Mouse (Mus musculus): Measurements from ENCODE around the gene Sepsecs. TPM values are rescaled to one million over a fixed set of nuclear protein-coding genes. Genes with fewer than 3 reads are reported as not detected.
A peak's percentile ranks its signal among the peaks of the same experiment; 100 is the strongest.
"Not testable (repeated sequence)": the region's sequence is repeated elsewhere in the genome, so short reads cannot be mapped to it uniquely, and the experiment has no call there.

The Sepsecs gene
- total RNA-seq (2021) = 10 to 100 TPM in 1 of 2 experiments, 1 to 10 TPM in 1; 9.9 to 10.0 TPM

DNA sequence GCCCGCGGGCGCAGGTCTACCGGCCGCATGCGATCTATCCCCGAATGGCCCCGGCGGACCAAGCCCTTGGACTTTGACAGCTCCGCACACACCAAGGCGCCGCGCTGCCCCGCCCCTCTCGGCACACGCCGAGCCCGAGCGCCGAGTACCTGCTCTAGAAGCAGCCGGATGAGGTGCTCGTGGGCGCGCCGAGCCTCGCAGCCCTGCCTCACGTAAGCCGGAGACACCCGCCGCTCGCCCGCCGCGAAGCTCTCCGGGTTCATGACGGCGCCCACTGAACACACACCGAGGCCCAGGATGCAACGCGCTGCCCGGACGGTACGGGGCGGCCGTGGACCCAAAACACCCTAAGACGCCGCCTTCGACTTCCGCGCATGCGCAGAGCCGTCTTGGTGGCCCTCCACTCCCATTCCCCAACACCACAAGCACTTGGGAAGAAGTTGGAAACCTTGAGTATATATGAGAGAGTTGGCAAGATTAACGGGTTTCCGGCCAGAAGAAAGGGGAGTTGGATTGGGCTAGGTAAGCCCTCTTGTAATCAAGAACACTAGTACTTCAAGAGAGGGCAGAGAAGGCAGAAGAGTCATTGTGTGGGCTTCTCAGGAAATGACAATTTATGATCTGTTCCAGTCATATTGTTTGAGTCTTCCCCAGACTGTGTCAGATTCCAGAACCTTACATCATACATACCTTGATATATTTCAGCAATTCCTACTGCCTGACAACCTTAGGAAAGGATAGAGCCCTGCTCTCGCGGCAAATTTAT is at the start of gene Sepsecs:
Gene Sepsecs, minus strand, starts transcription at position 283 of the 766 bp plus-strand sequence.
- DNase-seq = peak; percentile 96

DNA sequence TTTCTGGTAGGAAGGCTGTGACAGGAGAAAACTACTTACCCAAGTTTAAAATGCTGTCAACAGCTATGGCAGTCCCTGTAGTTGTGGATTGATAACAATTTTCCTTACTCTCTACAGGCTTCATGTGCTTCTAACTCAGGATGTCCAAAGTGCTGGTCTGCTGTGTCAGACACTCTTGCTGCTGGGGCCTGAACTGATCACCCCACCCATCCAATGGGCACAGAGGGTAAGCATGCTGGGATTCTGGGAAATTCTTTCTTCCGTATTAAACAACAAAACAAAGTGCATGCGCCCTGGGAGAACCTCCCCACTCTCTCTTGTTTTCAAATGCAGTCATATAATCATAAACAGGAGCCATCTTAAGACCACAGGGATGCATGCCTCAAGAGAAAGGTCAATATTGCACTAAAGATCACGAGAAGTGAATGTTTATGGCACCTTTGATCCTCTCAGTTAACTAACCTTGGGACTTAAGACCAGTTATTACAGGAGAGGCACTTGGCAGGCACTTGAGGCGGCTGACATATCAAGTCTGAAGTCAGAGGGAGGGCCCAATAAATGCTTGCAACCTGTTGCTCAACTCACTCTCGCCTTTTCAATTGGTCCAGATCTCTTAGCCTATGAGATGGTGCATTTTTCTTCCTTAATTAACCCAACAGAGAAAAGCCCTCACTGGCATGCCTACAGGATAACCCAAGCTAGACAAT is 47.4 kb upstream of the Sepsecs start:
- DNase-seq = no peak

DNA sequence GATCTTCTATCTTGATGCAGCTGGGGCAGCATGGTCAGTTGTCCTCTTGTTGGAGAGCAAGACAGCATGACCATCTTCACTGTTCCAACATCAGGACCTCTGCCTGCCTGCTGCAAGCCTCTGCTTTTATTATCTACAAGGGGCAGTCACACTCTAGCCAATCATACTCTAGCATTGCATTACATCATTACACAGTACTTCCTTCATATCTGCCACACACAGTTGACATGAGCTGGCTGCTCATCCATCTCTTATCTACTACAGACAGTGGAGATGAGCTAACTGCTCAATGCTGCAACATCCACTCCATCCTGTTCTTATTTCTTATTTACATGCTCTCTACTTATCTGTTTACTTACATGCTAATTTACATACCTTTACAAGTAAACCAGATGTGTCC is 43.2 kb upstream of the Sepsecs start:
- DNase-seq = no peak

DNA sequence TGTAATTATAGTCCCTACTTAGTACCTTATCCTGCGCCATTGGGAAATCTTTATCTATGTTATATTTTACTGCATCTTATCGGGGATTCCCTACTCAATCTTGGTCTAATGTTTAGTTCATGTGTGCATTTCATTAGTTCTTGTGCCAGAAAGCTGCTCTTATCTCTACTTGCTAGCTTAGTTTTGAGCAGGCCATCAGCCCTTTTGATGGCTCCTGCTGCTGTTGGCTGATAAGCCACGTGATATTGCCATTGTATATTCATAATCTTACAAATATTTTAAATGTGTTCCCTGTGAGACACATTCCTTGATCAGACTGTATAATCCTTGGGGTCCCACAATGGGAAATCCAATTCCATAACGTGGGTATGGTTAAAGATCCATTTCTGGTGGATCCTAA is 35.1 kb upstream of the Sepsecs start:
- no peak for DNase-seq

DNA sequence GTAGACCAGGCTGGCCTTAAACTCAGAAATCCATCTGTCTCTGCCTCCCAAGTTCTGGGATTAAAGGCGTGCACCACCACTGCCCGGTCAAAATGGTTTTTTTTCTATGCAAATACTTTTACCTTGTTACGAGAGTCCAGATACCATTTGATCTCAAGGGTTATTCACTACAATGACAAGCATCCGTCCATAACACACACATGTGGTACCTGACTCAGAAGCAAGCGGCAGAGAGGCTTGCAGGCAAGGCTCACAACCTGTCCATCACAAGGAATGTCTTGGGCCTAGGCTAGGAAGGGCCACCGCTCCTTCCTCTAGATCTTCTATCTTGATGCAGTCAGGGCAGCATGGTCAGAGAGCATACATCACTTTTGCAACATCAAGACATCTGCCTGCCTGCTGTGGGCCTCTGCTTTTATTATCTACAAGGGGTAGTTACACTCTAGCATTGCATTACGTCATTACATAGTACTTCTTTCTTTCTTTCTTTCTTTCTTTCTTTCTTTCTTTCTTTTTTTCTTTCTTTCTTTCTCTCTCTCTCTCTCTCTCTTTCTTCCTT is 28.5 kb upstream of the Sepsecs start:
- DNase-seq = not testable (repeated sequence)

DNA sequence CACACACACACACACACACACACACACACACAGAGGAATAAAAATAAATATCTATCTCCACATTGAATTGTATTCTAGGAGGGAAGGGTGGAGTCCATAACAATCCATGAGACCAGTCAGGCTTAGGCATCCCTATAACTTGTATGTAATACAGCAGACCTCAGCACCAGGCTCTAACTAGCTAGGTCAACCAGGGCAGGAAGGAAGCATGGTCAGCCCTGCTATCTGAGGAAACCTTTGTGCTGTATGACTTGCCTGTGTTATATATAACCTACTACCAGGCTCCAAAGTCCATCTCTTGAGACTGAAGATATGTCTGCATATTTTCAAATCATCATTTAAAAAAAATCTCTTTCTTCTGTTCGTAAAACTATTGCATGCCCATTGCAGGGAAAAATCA is 27.8 kb upstream of the Sepsecs start:
- DNase-seq = no peak

DNA sequence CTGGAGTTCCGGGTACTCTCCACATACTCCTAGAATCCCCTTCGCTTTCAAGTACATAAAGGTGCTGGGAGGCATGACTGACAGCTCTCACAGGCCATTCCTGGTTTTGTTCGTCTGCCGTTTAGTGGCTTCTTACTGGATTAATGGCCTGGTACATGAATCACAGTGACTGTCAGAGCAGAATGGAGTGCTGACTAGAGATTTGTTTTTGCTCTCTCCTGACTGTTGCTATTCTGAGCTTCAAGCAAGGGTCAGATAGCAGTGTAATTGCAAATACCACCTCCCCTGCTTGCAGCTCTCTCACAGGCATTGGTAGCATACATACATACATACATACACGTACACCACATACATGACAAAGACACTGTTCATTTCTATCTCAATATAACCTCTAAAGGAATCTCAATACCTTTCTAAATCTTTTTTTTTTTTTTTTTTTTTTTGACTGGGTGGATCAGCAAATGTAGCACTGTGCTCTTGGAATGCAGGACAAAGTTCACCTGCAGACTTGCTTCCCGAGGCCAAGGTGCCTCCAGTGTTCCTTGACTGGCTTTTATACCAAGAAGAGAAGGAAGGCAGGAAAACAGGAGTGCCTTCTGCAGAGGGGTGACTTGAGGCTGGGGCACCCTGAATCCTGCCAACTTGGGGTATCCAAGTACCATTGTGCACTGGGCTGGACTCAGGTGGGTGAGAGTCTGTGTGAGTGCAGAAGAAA is 18.4 kb upstream of the Sepsecs start:
- DNase-seq = no peak

DNA sequence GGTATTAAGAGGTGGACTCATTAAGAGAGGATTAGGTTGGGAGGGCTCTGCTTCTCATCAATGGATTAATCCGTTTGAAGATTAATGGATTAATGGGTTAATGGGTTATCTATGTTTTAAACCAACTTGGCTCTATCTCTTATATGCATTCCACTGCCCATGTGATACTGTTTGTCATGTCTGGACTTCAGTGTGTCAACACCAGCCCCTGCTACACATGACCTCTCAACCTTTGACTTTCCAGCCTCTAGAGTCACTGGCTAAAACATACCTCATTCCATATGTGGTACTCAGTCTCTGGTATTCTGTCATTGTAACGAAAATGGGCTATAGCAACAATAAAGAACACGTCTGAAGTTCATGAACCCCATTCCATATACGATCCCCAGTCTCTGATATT is 11.6 kb upstream of the Sepsecs start:
- no peak for DNase-seq

DNA sequence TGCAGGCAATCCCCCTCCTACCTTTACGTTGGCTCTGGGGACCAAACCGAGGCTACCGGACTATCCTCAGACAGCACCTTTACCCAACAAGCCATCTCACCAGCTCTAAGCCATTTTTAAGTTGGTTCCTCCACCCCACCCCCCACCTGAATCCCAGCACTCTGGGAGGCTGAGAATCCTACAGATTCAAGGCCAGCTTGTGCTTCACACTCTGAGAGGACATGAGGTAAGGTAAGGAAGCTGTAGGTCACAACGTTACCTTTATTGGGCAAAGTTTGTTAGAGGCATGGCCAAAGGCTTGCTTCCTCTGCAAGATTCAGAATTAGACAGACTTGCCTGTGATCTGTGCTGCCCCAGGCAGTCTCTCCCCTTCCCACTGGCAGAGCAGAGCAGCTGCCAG is 10.7 kb upstream of the Sepsecs start:
- DNase-seq = no peak

DNA sequence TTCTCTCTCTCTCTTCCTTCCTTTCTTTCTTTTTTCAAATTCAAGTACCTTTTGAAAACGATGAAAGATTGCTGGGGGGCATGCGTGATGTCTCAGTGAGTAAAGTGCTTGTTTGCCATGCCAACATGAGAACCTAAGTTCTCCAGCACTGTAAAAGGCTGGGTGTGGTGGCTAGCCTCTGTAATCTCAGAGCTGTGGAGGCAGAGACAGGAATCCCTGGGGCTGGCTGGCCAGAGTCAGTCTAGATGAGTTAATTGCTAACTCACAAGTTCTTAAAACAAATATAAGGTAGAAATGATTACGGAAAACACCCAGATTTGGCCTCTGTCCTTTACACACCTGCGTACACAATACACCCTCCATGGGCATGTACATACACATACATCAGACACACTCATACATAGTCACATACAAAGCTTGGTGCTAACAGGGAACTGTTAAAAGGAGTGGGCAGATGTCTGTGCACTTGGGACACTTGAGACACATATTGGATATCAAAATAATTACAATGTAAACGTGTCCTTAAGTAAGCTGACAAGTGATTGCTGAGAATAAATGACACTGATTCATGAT is 9.1 kb upstream of the Sepsecs start:
- DNase-seq = no peak

DNA sequence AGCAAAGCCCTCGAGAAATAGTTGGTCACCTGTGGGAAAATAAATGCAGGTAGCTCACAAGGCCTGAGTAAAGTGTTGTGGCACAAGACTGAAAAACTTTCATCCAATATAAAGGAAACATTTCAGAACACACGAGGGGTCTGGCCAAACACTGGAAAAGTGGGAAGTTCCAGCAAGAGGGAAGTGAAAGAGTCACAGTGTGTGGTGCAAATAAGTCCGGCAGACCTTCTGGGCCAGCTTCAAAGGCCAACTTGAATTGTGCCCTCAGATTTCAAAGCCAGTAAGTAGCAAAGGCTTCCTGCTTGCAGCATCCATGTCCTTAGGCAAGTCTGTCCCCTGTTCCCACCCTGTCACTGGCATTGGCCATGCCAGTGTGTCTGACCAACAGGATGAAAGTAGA is 7.6 kb upstream of the Sepsecs start:
- DNase-seq = no peak

DNA sequence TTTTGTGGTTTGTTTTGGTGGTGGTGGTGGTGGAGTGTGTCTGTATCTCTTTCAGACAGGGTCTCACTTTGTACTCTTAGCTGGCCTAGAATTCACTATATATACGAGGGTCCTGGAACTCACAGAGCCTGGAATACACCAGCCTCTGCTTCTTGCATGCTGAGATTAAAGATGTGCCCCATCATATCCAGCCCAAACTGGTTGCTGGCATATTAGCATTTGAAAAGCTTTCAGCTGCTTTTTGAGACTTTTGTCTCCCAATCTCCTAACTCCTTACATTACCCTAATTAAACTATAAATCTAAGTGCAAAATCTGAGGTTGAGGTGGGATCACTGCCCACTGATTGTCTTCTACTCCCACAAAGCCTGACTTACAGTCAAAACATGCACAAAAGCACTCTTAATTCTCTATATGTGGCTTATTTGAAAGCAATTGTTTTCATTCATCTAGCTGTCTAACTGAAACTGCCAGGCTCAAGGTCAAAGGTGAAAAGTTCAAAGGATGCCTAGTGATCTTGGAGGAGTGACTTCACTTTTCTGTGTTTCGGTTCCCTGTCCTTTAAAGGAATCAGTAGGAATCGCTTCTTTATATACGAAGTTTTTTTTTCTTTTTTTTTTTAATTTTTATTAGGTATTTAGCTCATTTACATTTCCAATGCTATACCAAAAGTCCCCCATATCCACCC is 5.0 kb upstream of the Sepsecs start:
- no peak for DNase-seq

DNA sequence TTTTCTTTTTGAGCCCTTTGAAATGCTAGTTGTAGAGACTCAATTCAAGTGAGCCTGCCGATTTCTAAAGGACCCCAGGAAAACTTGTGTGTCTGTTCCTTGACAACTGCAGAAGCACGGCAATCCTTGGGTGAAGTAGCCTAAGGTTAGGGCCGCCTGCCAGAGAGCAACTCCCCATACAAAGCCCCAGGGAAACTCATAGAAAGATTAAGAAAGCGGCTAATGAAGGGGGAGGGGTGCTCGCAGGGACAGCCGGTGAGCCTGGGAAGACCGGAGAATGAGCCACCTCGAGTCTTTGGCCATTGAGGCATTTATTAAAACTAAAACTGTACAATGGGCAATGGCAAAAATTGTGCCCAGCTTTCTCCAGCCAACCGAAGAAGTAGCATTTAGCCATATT is 3.8 kb upstream of the Sepsecs start:
- DNase-seq = no peak

DNA sequence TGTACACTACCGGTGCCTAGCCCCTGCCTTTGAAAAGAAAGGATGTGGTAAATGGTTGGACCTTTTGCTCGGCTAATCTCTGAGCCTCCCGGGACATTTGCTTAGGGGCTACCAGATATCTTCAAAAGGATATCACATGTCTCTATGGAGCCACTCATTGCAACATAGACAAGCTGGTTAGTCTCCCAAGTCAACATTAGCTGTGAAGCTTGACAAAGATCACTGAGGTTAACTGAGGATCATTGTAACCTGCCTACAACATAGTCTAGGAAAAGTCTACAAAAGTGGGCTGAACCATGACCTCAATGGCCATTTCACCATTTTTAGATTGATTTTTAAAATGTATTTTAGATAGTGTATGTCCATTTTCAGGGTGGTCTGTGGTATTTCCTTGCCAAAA is 1.2 kb upstream of the Sepsecs start:
- no peak for DNase-seq

DNA sequence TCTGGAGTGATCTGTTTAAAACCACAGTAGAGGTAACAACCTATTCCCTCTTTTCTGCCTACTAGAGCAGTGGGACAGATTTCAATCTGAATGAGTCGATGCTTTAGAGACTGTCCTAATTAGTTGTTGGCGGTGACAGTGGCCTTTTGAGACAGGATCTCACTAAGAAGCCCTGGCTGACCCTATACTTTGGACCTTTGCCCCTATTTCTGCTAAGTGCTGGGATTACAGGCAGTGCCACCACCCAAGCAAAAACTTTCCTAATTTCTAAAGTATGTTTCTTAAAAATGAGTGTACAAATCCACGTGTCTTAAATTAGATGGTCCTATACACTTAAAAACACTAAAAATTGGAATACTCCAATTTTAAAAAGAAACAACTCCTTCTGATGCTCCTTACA is 2.7 kb downstream of the Sepsecs start:
- DNase-seq = no peak

DNA sequence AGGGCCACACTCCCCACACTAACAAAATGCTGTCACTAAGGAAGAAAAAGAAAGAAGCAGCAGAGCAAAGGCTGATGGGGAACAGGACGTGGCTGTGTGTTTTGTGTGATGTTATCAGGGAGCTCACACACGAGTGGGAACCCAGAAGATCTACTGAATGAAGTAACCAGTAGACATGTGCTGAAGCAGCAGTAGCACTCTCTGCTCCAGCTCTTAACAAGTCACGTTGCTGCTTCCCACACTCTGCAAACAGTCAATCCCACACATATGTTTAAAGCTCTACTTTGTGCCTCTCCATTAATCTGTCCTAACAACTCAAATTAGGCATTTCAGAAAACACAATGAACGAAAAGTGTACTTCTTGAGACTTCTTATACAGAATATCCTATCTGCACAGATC is 11.6 kb downstream of the Sepsecs start:
- DNase-seq = no peak

DNA sequence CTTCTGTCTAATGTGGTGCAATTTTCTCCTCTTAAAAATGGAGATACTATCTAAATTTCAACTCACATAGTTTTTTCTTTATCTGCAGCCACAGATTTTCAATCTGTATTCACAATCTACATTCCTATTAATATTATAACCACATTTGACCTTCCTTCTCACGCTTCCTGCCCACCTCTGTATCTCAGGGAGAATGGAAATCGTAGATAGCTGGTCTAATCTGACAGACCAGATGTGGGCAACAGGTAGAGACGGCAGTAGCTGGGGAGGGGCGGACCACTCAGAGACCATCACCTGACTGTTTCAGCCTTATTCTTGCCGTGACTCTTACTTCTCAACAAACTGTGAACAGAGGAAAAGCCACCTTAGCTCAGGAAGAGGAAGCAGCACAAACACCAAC is 12.2 kb downstream of the Sepsecs start:
- DNase-seq = no peak

DNA sequence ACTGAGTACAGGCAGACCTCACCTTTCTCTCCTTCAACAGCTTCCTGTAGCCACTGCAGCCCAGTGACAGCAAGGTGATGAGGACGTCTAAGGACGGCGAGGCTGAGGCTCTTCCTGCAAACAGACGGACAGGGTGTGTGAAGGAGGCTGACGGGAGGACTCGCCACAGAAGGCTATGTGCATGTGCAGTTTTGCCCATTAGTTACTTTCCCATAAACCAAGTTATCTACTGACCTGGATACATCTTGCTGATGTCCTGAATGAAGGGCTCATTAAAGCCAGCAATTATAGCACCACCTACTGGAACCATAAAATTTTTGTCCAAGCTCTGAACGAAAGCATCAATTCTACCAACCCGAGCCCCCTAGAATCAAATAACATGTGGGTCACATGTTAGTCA is 13.5 kb downstream of the Sepsecs start:
- no peak for DNase-seq

DNA sequence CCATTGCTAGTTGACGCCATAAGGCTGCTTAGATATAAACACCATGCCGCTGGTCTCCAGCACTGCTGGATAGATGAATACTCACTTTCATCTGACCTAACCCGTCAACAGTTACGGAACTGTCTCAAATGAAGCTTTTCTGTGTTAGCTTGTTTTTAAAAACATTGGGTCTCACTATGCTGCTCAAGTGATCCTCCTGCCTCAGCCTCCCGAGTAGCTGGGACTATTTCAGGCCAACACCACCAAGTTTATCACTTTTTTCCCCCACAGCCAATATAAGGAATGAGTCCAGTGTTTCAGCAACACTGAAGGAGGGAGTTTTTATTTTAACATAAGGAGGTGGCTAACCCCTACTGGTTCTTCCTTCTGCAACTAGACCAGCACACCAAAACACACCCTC is 14.5 kb downstream of the Sepsecs start:
- no peak for DNase-seq

DNA sequence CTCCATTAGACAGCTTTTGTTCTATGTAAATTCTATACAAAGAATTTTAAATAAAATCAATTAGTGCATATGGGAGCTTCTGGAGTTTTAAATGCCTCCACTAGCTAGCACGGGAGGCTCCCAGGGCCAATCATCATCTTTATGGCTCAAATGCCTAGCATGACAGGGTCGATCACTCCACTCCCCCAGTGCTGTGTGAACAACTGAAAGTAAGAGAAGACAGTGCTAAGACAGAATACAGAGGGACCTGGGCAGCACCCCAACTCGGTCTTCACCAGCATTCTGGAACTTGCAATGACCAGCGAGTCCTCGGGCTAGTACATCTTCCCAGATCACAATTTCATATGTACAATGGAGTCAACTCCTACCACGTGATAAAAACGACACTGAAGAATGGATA is 16.9 kb downstream of the Sepsecs start:
- no peak for DNase-seq

DNA sequence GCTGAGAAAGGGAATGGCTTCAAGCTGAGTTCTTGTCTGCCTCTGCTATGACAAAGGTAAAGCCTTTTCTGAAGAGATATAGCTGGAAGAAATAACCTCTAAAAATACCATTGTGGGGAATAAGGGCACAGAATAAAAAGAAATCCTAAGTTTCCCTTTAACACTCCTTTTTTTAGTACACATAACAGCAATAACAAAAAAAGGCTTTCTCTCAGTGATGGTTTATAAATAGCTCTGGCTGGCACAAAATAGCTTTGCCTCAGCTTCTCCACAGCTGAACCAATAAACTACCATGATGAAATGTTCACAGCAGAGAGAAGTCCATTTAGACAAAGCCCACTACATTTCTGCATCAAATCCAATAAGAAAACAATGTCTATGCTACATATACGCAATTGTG is 17.4 kb downstream of the Sepsecs start:
- DNase-seq = no peak

All from heart, postnatal 4 days (tissue).